Mouse (Mus musculus): ENCODE data around the gene Tpt1. TPM values are rescaled to one million over a fixed set of nuclear protein-coding genes. Genes with fewer than 3 reads are reported as not detected.
A peak's percentile ranks its signal among the peaks of the same experiment; 100 is the strongest.

The Tpt1 gene
- polyA plus RNA-seq, 1 experiment from 2014 or later = 812 TPM

DNA sequence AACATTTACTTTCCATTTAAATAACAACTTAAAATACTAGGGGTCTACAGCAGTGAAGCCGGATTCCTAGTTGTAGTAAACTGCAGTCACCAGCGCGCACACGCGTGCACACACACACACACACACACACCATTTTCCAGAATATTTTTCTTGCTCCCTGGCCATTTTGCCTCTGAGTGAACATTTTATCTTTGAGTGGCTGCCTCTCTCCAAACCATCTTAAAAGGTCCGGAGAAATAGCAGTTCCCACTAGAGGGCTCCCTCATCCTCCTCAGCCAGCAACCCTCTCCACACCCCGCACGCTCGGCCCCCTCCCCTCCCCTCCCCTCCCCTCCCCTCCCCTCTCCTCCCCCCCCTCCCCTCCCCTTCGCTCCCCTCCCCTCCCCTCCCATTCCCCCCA is 25.7 kb downstream of the Tpt1 start:
- WGBS = 16% methylated on average over 9 of the region's 10 CpGs
- Histone ChIP-seq H3K4me3 (peak overlapping the region; percentile 50), H3K27me3 (ENCODE audit: insufficient read depth, poor library complexity, severe bottlenecking) (peaks cover 9% of the 10 kb centered on the region; the same call in 1 of the 2 replicates), H3K4me1 (no peaks in the 10 kb centered on the region), H3K27ac (peak overlapping the region; percentile 52; the same call in 1 of the 2 replicates), H3K36me3 (no peaks in the 10 kb centered on the region), H3K9me3 (no peaks in the 10 kb centered on the region)
- peak; percentile 76 for DNase-seq (ENCODE audit: low spot score)

DNA sequence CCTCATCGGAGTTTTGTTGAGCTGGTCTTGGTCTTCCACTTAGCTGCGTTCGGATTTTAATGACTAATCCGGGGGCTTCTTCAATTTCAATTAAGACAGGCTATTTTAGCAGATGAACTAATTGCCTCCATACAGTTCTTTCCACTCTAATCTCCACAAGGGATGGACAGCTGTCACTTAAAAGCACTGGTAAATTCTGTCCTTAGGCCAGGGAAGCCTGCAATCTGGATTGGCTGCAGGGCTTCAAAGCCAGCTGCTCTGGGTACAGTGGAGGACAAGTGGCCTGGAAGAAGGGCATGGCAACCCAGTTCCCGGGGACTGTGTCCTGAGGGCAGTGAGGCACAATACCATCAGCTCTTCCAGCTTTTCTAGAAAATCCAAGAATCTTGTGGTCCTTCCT is 26.2 kb downstream of the Tpt1 start:
- Histone ChIP-seq H3K27ac (peak overlapping the region; percentile 52; the same call in 1 of the 2 replicates), H3K27me3 (ENCODE audit: insufficient read depth, poor library complexity, severe bottlenecking) (peaks cover 9% of the 10 kb centered on the region; the same call in 1 of the 2 replicates), H3K4me1 (no peaks in the 10 kb centered on the region), H3K9me3 (no peaks in the 10 kb centered on the region), H3K4me3 (peak overlapping the region; percentile 50), H3K36me3 (no peaks in the 10 kb centered on the region)
- DNase-seq (ENCODE audit: low spot score) = no peak
- WGBS = 27% methylated on average over 4 of the region's 5 CpGs

DNA sequence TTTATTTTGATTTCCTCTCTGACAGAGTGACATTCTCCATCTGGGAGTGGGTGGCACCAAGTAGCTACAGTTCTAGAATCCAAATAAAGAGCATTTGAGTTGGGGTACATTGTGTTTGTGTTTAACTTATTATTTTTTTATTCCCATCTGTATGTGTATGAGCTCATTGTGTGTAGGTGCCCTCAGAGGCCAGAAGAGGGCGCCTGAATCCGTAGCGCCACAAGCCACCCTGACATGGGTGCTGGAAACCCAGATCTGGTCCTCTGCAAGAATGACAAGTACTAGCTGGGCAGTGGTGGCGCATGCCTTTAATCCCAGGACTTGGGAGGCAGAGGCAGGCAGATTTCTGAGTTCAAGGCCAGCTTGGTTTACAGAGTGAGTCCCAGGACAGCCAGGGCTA is 26.9 kb downstream of the Tpt1 start:
- H3K4me3 ChIP-seq = no peak overlapping the region
- peaks cover 9% of the 10 kb centered on the region; the same call in 1 of the 2 replicates for H3K27me3 ChIP-seq (ENCODE audit: insufficient read depth, poor library complexity, severe bottlenecking)
- H3K27ac ChIP-seq = no peak overlapping the region
- WGBS = 82% methylated on average over 4 of the region's 4 CpGs
- H3K9me3 ChIP-seq = no peaks in the 10 kb centered on the region
- no peaks in the 10 kb centered on the region for H3K36me3 ChIP-seq
- DNase-seq (ENCODE audit: low spot score) = no peak
- H3K4me1 ChIP-seq = 0 out of 2 replicates have a peak, but pooled peaks cover 4% of the 10 kb centered on the region

- Histone ChIP-seq H3K9me3 (no peaks in the 10 kb centered on the region), H3K36me3 (no peaks in the 10 kb centered on the region), H3K27ac (no peak overlapping the region), H3K4me1 (peaks cover 6% of the 10 kb centered on the region; the same call in 1 of the 2 replicates), H3K4me3 (no peak overlapping the region), H3K27me3 (ENCODE audit: insufficient read depth, poor library complexity, severe bottlenecking) (peaks cover 9% of the 10 kb centered on the region; the same call in 1 of the 2 replicates)
- 81% methylated on average over 9 of the region's 9 CpGs for WGBS
- DNase-seq (ENCODE audit: low spot score) = no peak
Observed at GRCm38 (mm10) chr14:75873612-75874011, 28.7 kb downstream of the Tpt1 start.

DNA sequence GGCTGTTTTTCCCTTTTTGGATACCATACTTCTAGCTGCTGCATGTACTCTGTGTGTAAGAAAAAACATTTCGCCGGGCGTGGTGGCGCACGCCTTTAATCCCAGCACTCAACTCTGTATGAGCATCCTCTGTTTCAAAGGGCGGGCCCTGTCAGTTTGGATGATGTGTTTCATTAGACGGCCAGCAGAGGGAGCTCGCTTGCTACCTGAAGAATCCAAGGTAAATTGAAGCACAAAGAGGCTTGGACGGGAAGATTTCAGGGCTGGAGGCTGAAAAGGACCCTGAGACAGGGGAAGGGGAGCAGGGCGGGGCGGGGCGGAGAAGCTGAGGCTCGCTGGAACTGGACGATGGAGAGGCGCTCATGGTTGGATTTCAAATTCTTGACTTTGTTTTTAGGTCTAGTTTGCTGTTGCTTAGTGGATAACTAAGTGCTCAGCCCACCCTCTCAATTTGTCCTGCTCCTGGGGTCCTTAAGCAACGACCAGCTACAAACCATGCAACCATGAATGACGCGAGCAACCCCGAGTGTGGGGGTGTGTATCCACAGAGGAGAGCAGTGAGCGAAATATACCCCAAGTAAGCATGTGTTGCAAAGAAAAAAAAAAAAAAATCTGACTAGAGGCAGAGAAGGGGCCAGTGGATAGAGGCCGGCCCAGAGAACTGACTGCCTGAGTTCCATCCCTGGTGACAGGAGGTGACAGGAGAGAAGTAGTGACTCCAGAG is 31.6 kb downstream of the Tpt1 start:
- Histone ChIP-seq H3K27me3 (ENCODE audit: insufficient read depth, poor library complexity, severe bottlenecking) (peaks cover 9% of the 10 kb centered on the region; the same call in 1 of the 2 replicates), H3K4me1 (peaks cover 13% of the 10 kb centered on the region), H3K9me3 (no peaks in the 10 kb centered on the region), H3K36me3 (no peaks in the 10 kb centered on the region), H3K4me3 (peak overlapping the region; percentile 32; the same call in 1 of the 2 replicates), H3K27ac (no peak overlapping the region)
- 20% methylated on average over 21 of the region's 21 CpGs for WGBS
- DNase-seq (ENCODE audit: low spot score) = peak; percentile 87

DNA sequence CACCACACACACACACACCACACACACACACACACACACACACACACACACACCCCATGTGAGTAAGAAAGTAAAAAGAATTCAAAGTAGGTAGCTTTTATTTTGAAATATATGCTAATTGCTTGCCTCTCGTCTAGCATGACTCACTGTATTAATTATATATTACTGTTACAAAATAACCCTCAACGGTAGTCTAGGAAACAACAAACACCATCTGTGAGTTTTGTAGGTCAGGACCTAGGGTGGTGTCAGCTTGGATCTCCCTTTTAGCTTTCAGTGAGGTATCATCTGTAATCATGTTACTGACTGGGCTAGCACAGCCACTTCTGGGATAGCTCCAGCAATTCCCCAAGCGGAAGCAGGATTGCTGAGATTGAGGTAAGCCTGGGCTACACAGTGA is 32.4 kb downstream of the Tpt1 start:
- Histone ChIP-seq H3K4me1 (peaks cover 20% of the 10 kb centered on the region), H3K27me3 (ENCODE audit: insufficient read depth, poor library complexity, severe bottlenecking) (peaks cover 9% of the 10 kb centered on the region; the same call in 1 of the 2 replicates), H3K4me3 (no peak overlapping the region), H3K36me3 (no peaks in the 10 kb centered on the region), H3K9me3 (no peaks in the 10 kb centered on the region), H3K27ac (no peak overlapping the region)
- DNase-seq (ENCODE audit: low spot score) = no peak
- WGBS = 77% methylated on average over 3 of the region's 3 CpGs

GRCm38 (mm10) chr14:75878980-75879379 is 34.1 kb downstream of the Tpt1 start:
- peak overlapping the region; percentile 29; the same call in 1 of the 2 replicates for H3K4me3 ChIP-seq
- H3K36me3 ChIP-seq = no peaks in the 10 kb centered on the region
- WGBS = 35% methylated on average over 8 of the region's 8 CpGs
- peaks cover 20% of the 10 kb centered on the region for H3K4me1 ChIP-seq
- DNase-seq (ENCODE audit: low spot score) = no peak
- H3K27me3 ChIP-seq (ENCODE audit: insufficient read depth, poor library complexity, severe bottlenecking) = peaks cover 9% of the 10 kb centered on the region; the same call in 1 of the 2 replicates
- no peak overlapping the region; the same call in 1 of the 2 replicates for H3K27ac ChIP-seq
- no peaks in the 10 kb centered on the region for H3K9me3 ChIP-seq

- H3K27ac ChIP-seq = 0 out of 2 replicates have a peak overlapping the region, but pooled peaks have one; percentile 29
- 38% methylated on average over 4 of the region's 4 CpGs for WGBS
- peaks cover 16% of the 10 kb centered on the region for H3K4me1 ChIP-seq
- H3K36me3 ChIP-seq = no peaks in the 10 kb centered on the region
- no peaks in the 10 kb centered on the region for H3K27me3 ChIP-seq (ENCODE audit: insufficient read depth, poor library complexity, severe bottlenecking)
- no peak for DNase-seq (ENCODE audit: low spot score)
- H3K4me3 ChIP-seq = no peak overlapping the region
- H3K9me3 ChIP-seq = no peaks in the 10 kb centered on the region
Observed at GRCm38 (mm10) chr14:75881856-75882255, 37.0 kb downstream of the Tpt1 start.

DNA sequence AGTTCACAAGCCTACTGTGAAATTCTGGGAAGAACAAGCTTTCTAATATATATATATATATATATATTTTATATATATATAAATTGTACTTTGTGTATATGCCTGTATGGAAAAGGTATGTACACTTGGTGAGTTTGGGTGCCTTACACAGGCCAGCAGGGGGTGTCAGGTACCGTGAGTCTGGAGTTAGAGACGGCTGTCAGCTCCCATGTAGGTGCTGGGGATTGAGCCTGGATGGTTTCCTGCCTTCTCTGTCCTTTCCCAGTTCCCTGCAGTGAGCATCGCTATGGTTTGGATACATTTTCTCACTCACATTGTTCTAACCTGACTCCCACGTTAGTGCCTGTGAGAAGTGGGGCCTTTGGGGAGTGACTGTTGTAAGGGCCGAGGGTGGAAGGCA is 38.4 kb downstream of the Tpt1 start:
- Histone ChIP-seq H3K27me3 (ENCODE audit: insufficient read depth, poor library complexity, severe bottlenecking) (no peaks in the 10 kb centered on the region), H3K4me1 (peaks cover 15% of the 10 kb centered on the region)
- WGBS = 65% methylated on average over 5 of the region's 5 CpGs

DNA sequence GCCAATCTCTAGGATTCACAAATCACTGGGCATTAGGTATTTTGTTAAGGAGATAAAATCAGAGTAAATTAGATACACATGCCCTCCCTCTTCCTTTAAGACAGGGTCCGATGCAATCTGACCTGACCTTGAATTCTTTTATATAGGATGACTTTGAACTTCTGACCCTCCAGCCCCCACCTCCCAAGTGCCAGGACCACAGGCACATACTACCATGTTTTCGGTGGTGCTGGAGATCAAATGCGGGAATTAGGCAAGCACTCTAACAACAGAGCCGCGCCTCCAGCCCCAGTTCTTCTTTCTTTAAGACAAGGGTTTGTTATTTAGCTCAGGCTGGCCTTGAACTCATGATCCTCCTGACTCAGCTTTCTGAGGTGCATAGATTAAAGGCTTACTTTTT is 39.0 kb downstream of the Tpt1 start:
- Histone ChIP-seq H3K4me3 (no peak overlapping the region), H3K9me3 (no peaks in the 10 kb centered on the region), H3K36me3 (no peaks in the 10 kb centered on the region), H3K4me1 (peaks cover 12% of the 10 kb centered on the region), H3K27me3 (ENCODE audit: insufficient read depth, poor library complexity, severe bottlenecking) (no peaks in the 10 kb centered on the region), H3K27ac (no peak overlapping the region)
- 77% methylated on average over 5 of the region's 5 CpGs for WGBS
- no peak for DNase-seq (ENCODE audit: low spot score)

More for the DNA sequence above, 38.4 kb downstream of the Tpt1 start:
- Histone ChIP-seq H3K9me3 (no peaks in the 10 kb centered on the region), H3K4me3 (no peak overlapping the region), H3K36me3 (no peaks in the 10 kb centered on the region), H3K27ac (no peak overlapping the region)
- DNase-seq (ENCODE audit: low spot score) = no peak

- H3K4me3 ChIP-seq = no peak overlapping the region
- no peak overlapping the region for H3K27ac ChIP-seq
- H3K4me1 ChIP-seq = no peaks in the 10 kb centered on the region
- 86% methylated on average over 9 of the region's 9 CpGs for WGBS
- no peak for DNase-seq (ENCODE audit: low spot score)
- peaks cover 19% of the 10 kb centered on the region; the same call in 1 of the 2 replicates for H3K36me3 ChIP-seq
- H3K27me3 ChIP-seq (ENCODE audit: insufficient read depth, poor library complexity, severe bottlenecking) = no peaks in the 10 kb centered on the region
- H3K9me3 ChIP-seq = no peaks in the 10 kb centered on the region
Observed at GRCm38 (mm10) chr14:75892118-75892517, 47.2 kb downstream of the Tpt1 start.

Data from heart, embryonic 10.5 days (tissue).